Mouse (Mus musculus) heart, postnatal 0 days (tissue): Measurements from ENCODE around the gene Rpl32.

Experiments used
- CTCF ChIP-seq: IDR thresholded peaks from 2 replicates; pipeline ENCODE4 v1.5.1; 2016; ENCODE audit warnings: antibody characterized with exemption, control low read depth, low read depth
- EP300 ChIP-seq: IDR thresholded peaks from 2 replicates; pipeline ENCODE4 v1.6.1; 2016; ENCODE audit warnings: antibody characterized with exemption, low read depth

DNA sequence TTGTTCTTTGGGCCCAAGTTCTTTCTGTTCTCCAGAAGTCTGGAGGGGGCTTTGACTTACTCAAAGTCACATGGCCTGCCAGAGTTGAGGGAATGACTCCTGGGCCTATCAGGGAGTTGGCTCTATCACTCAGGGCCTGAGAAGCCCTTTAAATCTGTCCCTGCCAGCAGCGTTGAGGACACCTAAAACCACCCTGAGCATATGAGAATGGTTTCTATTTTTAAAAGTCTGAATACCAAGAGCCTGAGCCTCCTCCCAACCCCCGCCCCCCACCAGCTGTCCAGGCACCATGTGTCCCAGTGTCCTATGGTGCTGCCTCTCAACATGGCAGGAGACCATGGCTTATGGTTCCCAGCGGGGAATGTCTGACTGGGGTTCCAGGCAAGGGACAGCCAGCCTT, 32.7 kb downstream of the Rpl32 start:
- TF ChIP-seq CTCF, result no peak
- TF ChIP-seq EP300, result no peak; the same call in 1 of the 2 replicates
